Mouse (Mus musculus) embryonic facial prominence, embryonic 14.5 days (tissue): ENCODE results near the gene Il18rap. TPM values are rescaled to one million over a fixed set of nuclear protein-coding genes. Genes with fewer than 3 reads are reported as not detected.

ENCODE experiments used
- ATAC-seq: fragments of 200-750 bp; cut with Nextera tagmentation; 2 replicates; pipeline ENCODE4 v1.8.0; 2017; ENCODE audit warnings: low read depth, moderate number of reproducible peaks, moderate TSS enrichment
- DNase-seq: peaks from one replicate; pipeline ENCODE4 v3.0.0-alpha.2; 2015; ENCODE audit warnings: low spot score
- H3K27ac ChIP-seq: fragments of 300-500 bp; sonication (generic); replicated peaks from 2 replicates; pipeline ENCODE4 v1.5.1; 2014; ENCODE audit warnings: low read depth, mild to moderate bottlenecking, low read length, moderate library complexity
- H3K27me3 ChIP-seq: fragments of 300-500 bp; sonication (generic); replicated peaks from 2 replicates; pipeline ENCODE4 v1.6.1; 2014; ENCODE audit warnings: low read length; ENCODE audit not compliant: control insufficient read depth, insufficient read depth
- H3K36me3 ChIP-seq: fragments of 300-500 bp; sonication (generic); 2 replicates; pipeline ENCODE4 v1.6.1; 2014; ENCODE audit warnings: low read length, mixed read lengths; ENCODE audit not compliant: control insufficient read depth, insufficient read depth
- H3K4me1 ChIP-seq: fragments of 300-500 bp; sonication (generic); 2 replicates; pipeline ENCODE4 v1.6.1; 2014; ENCODE audit warnings: antibody characterized with exemption, low read length; ENCODE audit not compliant: control insufficient read depth, insufficient read depth
- H3K4me2 ChIP-seq: fragments of 300-500 bp; sonication (generic); 2 replicates; pipeline ENCODE4 v1.6.1; 2014; ENCODE audit warnings: low read depth, mild to moderate bottlenecking, low read length, moderate library complexity, mixed read lengths
- H3K4me3 ChIP-seq: fragments of 300-500 bp; sonication (generic); 2 replicates; pipeline ENCODE4 v1.5.1; 2014; ENCODE audit warnings: low read depth, mild to moderate bottlenecking, low read length
- H3K9ac ChIP-seq: fragments of 300-500 bp; sonication (generic); 2 replicates; pipeline ENCODE4 v1.6.1; 2014; ENCODE audit warnings: low read depth, mild to moderate bottlenecking, low read length, moderate library complexity, mixed read lengths
- H3K9me3 ChIP-seq: fragments of 300-500 bp; sonication (generic); 2 replicates; pipeline ENCODE4 v1.6.1; 2016; ENCODE audit warnings: low read length; ENCODE audit not compliant: control insufficient read depth
- WGBS: fragments of 180-500 bp; shearing (Covaris S2); extraction: QIAGEN DNeasy Blood & Tissue Kit; methylation state at CpG from one replicate; pipeline ENCODE4 v1.1.7; 2014; 5-methylcytosine and 5-hydroxymethylcytosine counted together
- polyA plus RNA-seq: library from polyadenylated mRNA; unstranded; fragments of >200 nt; fragmentation: Nextera tagmentation; extraction: Ambion mirVana; gene quantifications from 2 replicates; pipeline ENCODE4 v1.2.1, GENCODE M21; 2014

Il18rap gene
- polyA plus RNA-seq, 1 experiment from 2014 or later, result 0.28 TPM

DNA sequence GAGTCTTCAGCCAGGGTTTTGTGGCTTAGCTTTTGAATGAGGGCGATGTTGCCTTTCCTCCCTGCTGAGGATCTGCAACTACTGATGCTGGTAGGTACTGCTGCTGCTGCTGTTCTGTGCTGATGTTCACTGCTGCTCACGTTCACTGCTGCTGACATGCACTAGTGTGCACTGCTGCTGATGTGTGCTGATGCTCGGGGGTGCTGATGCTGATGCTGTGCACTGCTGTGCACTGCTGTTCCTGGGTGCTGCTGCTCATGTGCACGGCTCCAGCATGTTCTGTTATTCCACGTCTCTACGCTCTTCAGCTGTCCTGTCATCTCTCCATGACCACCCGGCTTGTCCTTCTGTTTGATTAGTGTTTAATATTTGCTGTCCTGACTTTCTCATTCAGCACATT lies 7.8 kb downstream of the Il18rap start:
- Histone ChIP-seq H3K4me1 (no peaks in the 10 kb centered on the region), H3K4me3 (no peak overlapping the region), H3K9me3 (no peaks in the 10 kb centered on the region), H3K9ac (no peak overlapping the region), H3K27me3 (no peaks in the 10 kb centered on the region), H3K4me2 (no peak overlapping the region), H3K27ac (no peak overlapping the region), H3K36me3 (no peaks in the 10 kb centered on the region)
- DNase-seq, result no peak
- ATAC-seq, result no peak
- 82% methylated on average over 7 of the region's 7 CpGs for WGBS

DNA sequence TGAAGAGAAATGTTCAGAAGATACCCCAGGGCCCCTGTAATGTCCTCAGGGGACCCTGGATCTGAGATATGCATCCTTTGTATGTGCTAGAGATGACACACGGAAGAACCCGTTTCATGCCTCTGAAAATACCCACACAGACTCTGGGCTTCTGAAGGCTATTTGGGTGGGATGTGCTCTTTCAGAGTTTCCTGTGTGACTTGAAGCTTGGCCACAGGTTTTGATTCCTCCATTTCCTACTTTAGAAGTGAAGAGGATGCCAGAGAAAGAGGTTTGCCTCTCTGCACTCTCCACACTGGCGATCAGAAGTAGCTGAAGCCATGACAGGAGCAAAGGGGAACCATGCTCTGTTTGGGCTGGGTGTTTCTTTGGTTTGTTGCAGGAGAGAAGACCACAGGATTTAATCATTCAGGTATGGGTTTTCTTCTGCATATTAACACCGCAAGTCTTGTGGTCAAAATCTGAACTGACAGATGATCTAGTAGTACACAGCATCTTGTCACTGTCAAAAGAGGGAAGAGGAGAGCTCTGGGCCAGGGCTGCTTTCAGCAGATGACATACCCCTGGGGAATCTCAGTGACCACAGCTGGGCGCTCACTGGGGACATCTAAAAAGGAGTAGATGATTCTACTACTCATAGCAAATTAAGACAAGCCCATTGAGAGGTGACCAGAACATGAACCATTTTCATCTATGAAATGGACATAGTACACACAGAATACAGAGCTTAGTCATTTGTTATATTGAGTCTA lies 9.0 kb downstream of the Il18rap start:
- ATAC-seq, result no peak
- Histone ChIP-seq H3K27me3 (no peaks in the 10 kb centered on the region), H3K9ac (no peak overlapping the region), H3K27ac (no peak overlapping the region), H3K4me2 (no peak overlapping the region), H3K36me3 (no peaks in the 10 kb centered on the region), H3K9me3 (no peaks in the 10 kb centered on the region), H3K4me1 (no peaks in the 10 kb centered on the region), H3K4me3 (no peak overlapping the region)
- DNase-seq, result no peak
- 90% methylated on average over 5 of the region's 5 CpGs for WGBS

DNA sequence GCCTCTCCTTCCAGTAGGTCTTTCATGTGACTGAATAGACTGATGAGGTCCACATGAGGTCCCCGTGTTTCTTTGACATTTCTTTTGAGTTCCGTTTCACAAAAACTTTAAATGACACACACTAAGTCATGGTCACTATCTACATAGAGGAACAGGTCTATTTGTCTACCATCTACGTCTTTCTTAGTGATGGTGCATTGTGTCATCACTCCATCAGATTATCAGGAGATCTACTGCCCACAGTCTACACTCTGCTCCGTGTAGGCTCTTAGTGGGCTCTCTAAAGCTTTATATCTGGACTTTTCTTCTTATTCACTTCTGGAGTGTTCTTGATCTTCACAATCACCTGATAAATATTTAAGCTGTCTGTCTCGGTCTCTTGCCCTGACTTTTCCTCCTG lies 14.1 kb downstream of the Il18rap start:
- no peak for DNase-seq
- H3K4me1 ChIP-seq, result no peaks in the 10 kb centered on the region
- no peak overlapping the region for H3K27ac ChIP-seq
- no peak overlapping the region for H3K4me3 ChIP-seq
- H3K36me3 ChIP-seq, result no peaks in the 10 kb centered on the region
- H3K27me3 ChIP-seq, result no peaks in the 10 kb centered on the region
- 90% methylated on average over 5 of the region's 5 CpGs for WGBS
- no peaks in the 10 kb centered on the region for H3K9me3 ChIP-seq
- no peak for ATAC-seq
- no peak overlapping the region for H3K9ac ChIP-seq
- H3K4me2 ChIP-seq, result no peak overlapping the region

DNA sequence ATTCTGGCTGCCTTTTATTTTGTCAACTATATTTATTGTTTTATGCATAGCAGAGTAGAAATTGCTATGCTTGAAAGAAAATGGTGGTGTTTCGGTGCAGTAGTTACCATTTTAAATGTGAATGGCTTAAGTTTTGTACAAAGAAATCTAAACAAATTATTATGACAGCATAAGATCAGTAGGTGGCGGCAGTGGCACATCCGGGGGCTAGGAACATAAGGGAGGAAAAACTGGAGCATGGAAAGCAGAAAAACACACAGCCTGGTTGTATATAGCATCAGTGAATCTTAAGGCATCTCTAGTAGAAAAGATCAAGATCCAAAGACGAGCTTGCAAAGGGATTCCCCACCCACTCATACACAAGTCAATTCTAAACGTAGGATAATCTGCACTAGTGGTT lies 22.4 kb downstream of the Il18rap start:
- Histone ChIP-seq H3K4me3 (no peak overlapping the region), H3K9me3 (no peaks in the 10 kb centered on the region), H3K4me2 (no peak overlapping the region), H3K4me1 (no peaks in the 10 kb centered on the region), H3K36me3 (no peaks in the 10 kb centered on the region), H3K27me3 (no peaks in the 10 kb centered on the region), H3K27ac (no peak overlapping the region), H3K9ac (no peak overlapping the region)
- WGBS, result 74% methylated on average over 5 of the region's 5 CpGs
- DNase-seq (no peak), ATAC-seq (no peak)

DNA sequence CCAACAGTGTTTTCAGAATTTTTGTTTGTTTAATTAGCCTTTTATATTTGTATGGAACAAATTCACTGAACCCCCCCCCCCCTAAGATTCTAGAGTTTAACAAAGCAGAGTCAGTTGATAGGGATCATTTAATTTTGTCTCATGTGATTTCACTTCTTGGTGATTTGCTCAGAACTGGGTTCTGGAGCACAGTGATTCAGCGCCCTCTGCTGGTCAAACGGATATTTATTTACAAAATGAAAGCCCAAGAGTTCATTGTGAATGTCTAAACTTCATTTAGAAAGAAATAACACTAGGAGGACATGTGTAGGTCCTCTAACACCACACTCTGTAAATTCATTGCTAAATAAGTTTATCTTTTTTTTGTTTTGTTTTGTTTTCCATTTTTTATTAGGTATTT lies 29.5 kb downstream of the Il18rap start:
- Histone ChIP-seq H3K4me3 (no peak overlapping the region), H3K4me2 (no peak overlapping the region), H3K4me1 (no peaks in the 10 kb centered on the region; the same call in 1 of the 2 replicates), H3K9me3 (no peaks in the 10 kb centered on the region), H3K36me3 (no peaks in the 10 kb centered on the region), H3K27me3 (no peaks in the 10 kb centered on the region), H3K27ac (no peak overlapping the region), H3K9ac (no peak overlapping the region)
- 1% methylated on average over 2 of the region's 2 CpGs for WGBS
- ATAC-seq (no peak), DNase-seq (peak; percentile 72)

DNA sequence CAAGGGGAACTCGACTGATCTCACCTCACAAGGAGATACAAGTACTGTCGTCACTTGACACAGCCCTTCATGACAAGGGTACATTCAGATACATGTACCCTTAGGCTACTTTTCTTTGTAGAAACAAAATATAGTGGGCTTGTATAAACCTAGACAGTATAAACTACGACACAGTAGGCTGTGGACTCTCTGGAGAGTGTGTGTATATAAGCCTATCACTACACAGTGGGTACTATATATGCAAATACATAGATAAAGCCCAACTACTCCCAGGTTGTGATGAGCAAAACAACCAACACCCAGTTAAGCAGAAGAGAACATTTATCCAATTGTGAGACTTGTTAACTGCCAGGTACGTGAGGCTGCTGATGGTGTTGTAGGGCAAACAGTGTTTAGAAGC lies 31.5 kb downstream of the Il18rap start:
- Histone ChIP-seq H3K36me3 (no peaks in the 10 kb centered on the region), H3K9me3 (no peaks in the 10 kb centered on the region), H3K4me2 (no peak overlapping the region), H3K4me1 (no peaks in the 10 kb centered on the region; the same call in 1 of the 2 replicates), H3K27me3 (no peaks in the 10 kb centered on the region), H3K27ac (no peak overlapping the region), H3K9ac (no peak overlapping the region), H3K4me3 (no peak overlapping the region)
- 73% methylated on average over 4 of the region's 4 CpGs for WGBS
- ATAC-seq (no peak), DNase-seq (no peak)

DNA sequence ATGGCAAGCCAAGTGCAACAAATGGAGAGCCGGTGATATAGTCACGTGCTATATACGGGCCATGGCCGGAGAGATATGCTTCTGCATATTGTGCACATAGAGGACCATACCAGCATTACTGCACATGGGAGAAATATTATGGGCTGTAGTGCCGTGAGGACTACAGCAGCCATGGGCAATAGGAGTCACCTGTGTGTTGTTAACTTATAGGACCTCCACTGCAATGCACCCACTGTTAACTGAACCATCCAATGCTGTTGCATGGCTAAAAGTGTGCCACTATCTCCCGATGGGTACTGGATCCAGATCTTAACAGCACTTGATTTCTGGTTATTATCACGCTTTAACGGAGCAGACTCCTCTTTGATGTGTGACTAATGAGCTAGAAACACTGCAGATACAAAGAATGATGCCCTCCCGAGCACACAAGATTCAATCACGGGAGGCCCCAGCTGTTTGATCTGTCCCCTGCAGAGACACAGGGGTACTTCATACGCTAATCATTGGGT lies 32.0 kb downstream of the Il18rap start:
- no peak for ATAC-seq

DNA sequence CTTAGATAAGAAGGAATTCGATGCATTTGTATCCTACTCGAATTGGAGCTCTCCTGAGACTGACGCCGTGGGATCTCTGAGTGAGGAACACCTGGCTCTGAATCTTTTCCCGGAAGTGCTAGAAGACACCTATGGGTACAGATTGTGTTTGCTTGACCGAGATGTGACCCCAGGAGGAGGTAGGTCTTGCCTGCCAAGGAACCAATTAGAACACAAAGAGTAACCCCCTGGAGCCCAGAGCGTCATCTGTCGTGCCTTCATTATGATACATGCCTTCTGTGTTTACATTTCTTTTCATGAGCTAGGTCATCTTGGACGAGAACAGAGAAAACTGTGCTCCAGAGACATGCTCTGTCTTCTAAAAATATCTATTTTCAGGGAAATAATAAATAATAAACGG lies 32.6 kb downstream of the Il18rap start:
- Histone ChIP-seq H3K9me3 (no peaks in the 10 kb centered on the region), H3K4me1 (no peaks in the 10 kb centered on the region; the same call in 1 of the 2 replicates), H3K9ac (no peak overlapping the region), H3K4me2 (no peak overlapping the region), H3K36me3 (no peaks in the 10 kb centered on the region), H3K4me3 (no peak overlapping the region), H3K27ac (no peak overlapping the region), H3K27me3 (no peaks in the 10 kb centered on the region)
- WGBS, result 51% methylated on average over 10 of the region's 10 CpGs
- ATAC-seq, result peak; percentile 80; the same call in 1 of the 2 replicates
- DNase-seq, result peak; percentile 53

More for the DNA sequence above, 32.0 kb downstream of the Il18rap start:
- no peaks in the 10 kb centered on the region for H3K27me3 ChIP-seq
- no peak overlapping the region for H3K4me3 ChIP-seq
- no peaks in the 10 kb centered on the region; the same call in 1 of the 2 replicates for H3K4me1 ChIP-seq
- no peak overlapping the region for H3K4me2 ChIP-seq
- peak; percentile 7 for DNase-seq
- H3K9me3 ChIP-seq, result no peaks in the 10 kb centered on the region
- H3K27ac ChIP-seq, result no peak overlapping the region
- H3K9ac ChIP-seq, result no peak overlapping the region
- no peaks in the 10 kb centered on the region for H3K36me3 ChIP-seq
- 72% methylated on average over 11 of the region's 11 CpGs for WGBS

DNA sequence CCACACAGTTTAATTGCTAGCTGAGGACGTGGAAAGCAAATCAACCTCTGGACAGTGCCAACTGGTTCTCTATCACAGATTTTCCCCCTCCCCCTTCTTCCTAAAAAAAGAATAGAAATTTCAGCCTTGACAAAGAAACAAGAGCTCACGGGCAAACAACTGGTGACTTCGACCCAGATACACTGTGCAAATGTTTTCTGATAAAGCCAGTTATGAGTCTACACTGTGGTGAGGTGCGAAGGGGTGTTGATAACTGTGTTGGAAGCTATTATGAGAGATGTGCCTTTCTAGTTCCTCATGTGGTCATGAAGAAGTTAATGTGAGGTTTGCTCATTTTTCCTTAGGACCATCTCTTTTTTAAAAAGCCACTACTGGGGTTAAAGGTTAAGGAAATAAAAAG lies 54.2 kb downstream of the Il18rap start:
- Histone ChIP-seq H3K9ac (no peak overlapping the region), H3K27ac (no peak overlapping the region), H3K4me3 (no peak overlapping the region), H3K27me3 (no peaks in the 10 kb centered on the region), H3K4me2 (no peak overlapping the region), H3K4me1 (no peaks in the 10 kb centered on the region), H3K36me3 (no peaks in the 10 kb centered on the region), H3K9me3 (no peaks in the 10 kb centered on the region)
- DNase-seq (no peak), ATAC-seq (no peak)
- WGBS, result 76% methylated on average over 4 of the region's 4 CpGs
